Mouse (Mus musculus): Measurements from ENCODE around the gene Cep70. TPM values are rescaled to one million over a fixed set of nuclear protein-coding genes. Genes with fewer than 3 reads are reported as not detected.

The Cep70 gene
- polyA plus RNA-seq, 1 experiment from 2014 or later, result 34.7 TPM

GRCm38 (mm10) chr9:99325208-99325929 lies 82.2 kb downstream of the Cep70 start:
- Histone ChIP-seq H3K36me3 (no peaks in the 10 kb centered on the region), H3K4me1 (0 out of 2 replicates have a peak, but pooled peaks cover 17% of the 10 kb centered on the region), H3K4me3 (no peak overlapping the region), H3K9ac (no peak overlapping the region), H3K9me3 (no peaks in the 10 kb centered on the region), H3K27me3 (no peaks in the 10 kb centered on the region), H3K4me2 (no peak overlapping the region), H3K27ac (no peak overlapping the region; the same call in 1 of the 2 replicates)
- ATAC-seq (ENCODE audit: borderline replicate concordance, extremely low read depth, low FRiP score, low TSS enrichment), result peak; percentile 48; the same call in 1 of the 2 replicates
- 58% methylated on average over 7 of the region's 7 CpGs for WGBS

- Histone ChIP-seq H3K4me3 (no peak overlapping the region), H3K9me3 (no peaks in the 10 kb centered on the region), H3K4me2 (no peak overlapping the region), H3K27ac (no peak overlapping the region), H3K9ac (no peak overlapping the region), H3K4me1 (0 out of 2 replicates have a peak, but pooled peaks cover 17% of the 10 kb centered on the region), H3K27me3 (no peaks in the 10 kb centered on the region), H3K36me3 (no peaks in the 10 kb centered on the region)
- WGBS, result 73% methylated on average over 4 of the region's 4 CpGs
- no peak for ATAC-seq (ENCODE audit: borderline replicate concordance, extremely low read depth, low FRiP score, low TSS enrichment)
These were observed 82.8 kb downstream of the Cep70 start for GRCm38 (mm10) chr9:99325961-99326360.

- no peak for ATAC-seq (ENCODE audit: borderline replicate concordance, extremely low read depth, low FRiP score, low TSS enrichment)
- Histone ChIP-seq H3K4me1 (0 out of 2 replicates have a peak, but pooled peaks cover 17% of the 10 kb centered on the region), H3K9ac (no peak overlapping the region), H3K27me3 (no peaks in the 10 kb centered on the region), H3K9me3 (no peaks in the 10 kb centered on the region), H3K4me3 (no peak overlapping the region), H3K36me3 (no peaks in the 10 kb centered on the region), H3K27ac (no peak overlapping the region), H3K4me2 (no peak overlapping the region)
- 30% methylated on average over 4 of the region's 4 CpGs for WGBS
These were observed 83.7 kb downstream of the Cep70 start for GRCm38 (mm10) chr9:99326881-99327280.

DNA sequence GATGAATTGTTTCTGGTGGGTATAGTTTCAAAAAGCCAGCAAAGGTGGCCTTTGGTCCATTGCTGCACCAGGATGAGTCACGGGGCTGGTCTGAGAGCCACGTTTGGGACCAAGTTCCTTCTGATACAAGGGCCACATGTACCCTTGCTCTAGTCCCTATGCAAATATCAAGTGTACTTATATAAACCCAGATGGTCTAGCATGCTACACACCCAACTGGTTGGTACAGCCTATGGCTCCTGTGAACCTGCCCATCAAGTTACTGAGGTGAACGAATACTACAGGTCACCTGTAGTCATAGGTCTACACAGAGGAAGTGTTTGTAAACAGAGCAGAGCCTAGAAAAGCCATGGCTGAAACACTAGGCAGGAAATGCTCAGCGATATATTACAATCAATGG lies 93.4 kb downstream of the Cep70 start:
- no peaks in the 10 kb centered on the region for H3K9me3 ChIP-seq
- no peak overlapping the region for H3K9ac ChIP-seq
- no peak for ATAC-seq (ENCODE audit: borderline replicate concordance, extremely low read depth, low FRiP score, low TSS enrichment)
- H3K4me2 ChIP-seq, result no peak overlapping the region
- no peak overlapping the region for H3K27ac ChIP-seq
- H3K27me3 ChIP-seq, result no peaks in the 10 kb centered on the region
- H3K4me3 ChIP-seq, result no peak overlapping the region
- H3K4me1 ChIP-seq, result no peaks in the 10 kb centered on the region
- H3K36me3 ChIP-seq, result no peaks in the 10 kb centered on the region
- WGBS, result 74% methylated on average over 4 of the region's 4 CpGs

DNA sequence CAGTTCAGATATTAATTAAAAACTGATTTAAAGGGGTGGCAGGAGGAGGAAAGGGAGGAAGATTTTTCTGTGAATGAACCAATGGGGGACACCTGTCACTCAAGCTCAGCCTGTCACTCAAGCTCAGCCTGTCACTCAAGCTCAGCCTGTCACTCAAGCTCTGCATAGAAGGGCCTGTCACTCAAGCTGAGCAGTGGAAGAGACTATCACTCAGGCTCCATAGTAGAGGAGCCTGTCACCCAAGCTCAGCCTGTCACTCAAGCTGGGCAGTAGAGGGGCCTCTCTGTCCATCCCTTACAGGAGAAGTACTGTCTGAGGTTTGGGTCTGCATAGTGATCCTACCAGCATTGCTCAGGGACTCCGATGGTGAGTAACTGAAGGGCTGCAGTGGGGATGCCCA lies 95.1 kb downstream of the Cep70 start:
- H3K4me3 ChIP-seq, result no peak overlapping the region
- 100% methylated on average over 1 of the region's 1 CpGs for WGBS
- ATAC-seq (ENCODE audit: borderline replicate concordance, extremely low read depth, low FRiP score, low TSS enrichment), result no peak
- H3K27ac ChIP-seq, result no peak overlapping the region
- H3K4me2 ChIP-seq, result no peak overlapping the region
- H3K36me3 ChIP-seq, result no peaks in the 10 kb centered on the region
- H3K9me3 ChIP-seq, result no peaks in the 10 kb centered on the region
- no peaks in the 10 kb centered on the region for H3K27me3 ChIP-seq
- H3K4me1 ChIP-seq, result no peaks in the 10 kb centered on the region
- no peak overlapping the region for H3K9ac ChIP-seq

DNA sequence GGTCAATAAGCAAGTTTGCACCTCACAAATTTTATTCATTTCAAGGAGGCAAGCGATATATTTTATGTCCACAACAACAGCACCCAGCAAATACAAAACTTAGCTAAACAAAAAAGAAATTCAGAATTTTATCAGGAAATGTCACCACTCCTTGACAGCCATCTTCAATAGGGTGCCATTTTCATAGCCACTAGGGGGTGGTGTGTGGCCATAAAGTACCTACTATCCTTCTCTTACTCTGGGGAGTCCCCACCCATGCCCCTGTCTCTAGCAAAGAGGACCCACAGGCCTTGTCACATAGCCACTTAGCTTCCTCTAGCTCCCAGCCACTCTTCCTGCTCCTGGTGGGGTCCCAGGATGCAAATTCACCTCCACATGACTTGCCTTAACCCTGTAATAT lies 96.0 kb downstream of the Cep70 start:
- Histone ChIP-seq H3K4me3 (no peak overlapping the region), H3K4me2 (no peak overlapping the region), H3K4me1 (no peaks in the 10 kb centered on the region), H3K27me3 (no peaks in the 10 kb centered on the region), H3K9me3 (no peaks in the 10 kb centered on the region), H3K9ac (no peak overlapping the region), H3K27ac (no peak overlapping the region), H3K36me3 (no peaks in the 10 kb centered on the region)
- WGBS, result 79% methylated on average over 1 of the region's 1 CpGs
- no peak for ATAC-seq (ENCODE audit: borderline replicate concordance, extremely low read depth, low FRiP score, low TSS enrichment)

DNA sequence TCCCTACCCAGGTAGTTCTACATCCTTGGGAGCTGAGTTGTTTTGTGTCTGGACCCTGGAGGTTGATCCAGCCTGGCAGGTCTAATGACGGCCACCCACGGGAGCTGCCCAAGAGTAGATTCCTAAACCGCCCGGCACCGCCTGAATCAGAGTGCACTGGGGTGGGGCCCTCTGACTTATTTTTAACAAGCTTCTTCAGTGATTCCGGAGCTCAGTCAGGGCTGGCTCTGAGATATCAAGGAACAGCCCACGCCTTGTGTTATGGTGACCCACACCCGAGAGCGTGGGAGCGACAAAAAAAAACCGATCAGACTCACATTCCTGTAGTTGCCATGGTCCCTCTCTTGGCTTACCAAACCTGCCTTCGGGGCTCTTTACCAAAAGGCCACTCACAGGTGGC lies 97.0 kb downstream of the Cep70 start:
- no peak overlapping the region for H3K27ac ChIP-seq
- ATAC-seq (ENCODE audit: borderline replicate concordance, extremely low read depth, low FRiP score, low TSS enrichment), result no peak
- no peak overlapping the region for H3K4me2 ChIP-seq
- 77% methylated on average over 12 of the region's 12 CpGs for WGBS
- 0 out of 2 replicates have a peak, but pooled peaks cover under 1% of the 10 kb centered on the region for H3K4me1 ChIP-seq
- no peak overlapping the region for H3K9ac ChIP-seq
- H3K9me3 ChIP-seq, result no peaks in the 10 kb centered on the region
- H3K4me3 ChIP-seq, result no peak overlapping the region
- H3K36me3 ChIP-seq, result no peaks in the 10 kb centered on the region
- H3K27me3 ChIP-seq, result no peaks in the 10 kb centered on the region

DNA sequence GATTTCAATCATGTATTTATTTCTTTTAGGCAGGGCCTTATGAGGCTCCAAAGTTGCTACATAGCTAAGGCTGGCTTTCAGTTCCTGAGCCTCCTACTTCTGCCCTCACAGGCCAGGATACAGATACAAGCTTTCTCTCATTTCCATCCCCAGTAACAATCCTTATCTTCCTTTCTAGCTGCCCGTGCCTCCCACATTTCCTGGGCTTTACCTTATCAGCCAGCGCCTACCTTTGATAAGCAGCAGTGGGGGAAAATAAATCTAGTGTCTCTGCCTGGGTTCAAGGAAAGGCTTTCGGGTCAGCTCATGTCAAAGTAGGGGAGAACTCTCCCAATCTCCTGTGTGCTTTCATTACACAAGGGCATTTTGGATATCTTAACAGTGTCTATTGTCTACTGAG lies 98.4 kb downstream of the Cep70 start:
- Histone ChIP-seq H3K9ac (no peak overlapping the region), H3K4me1 (peaks cover 3% of the 10 kb centered on the region; the same call in 1 of the 2 replicates), H3K27me3 (no peaks in the 10 kb centered on the region), H3K36me3 (no peaks in the 10 kb centered on the region), H3K4me3 (no peak overlapping the region), H3K4me2 (no peak overlapping the region), H3K9me3 (no peaks in the 10 kb centered on the region), H3K27ac (no peak overlapping the region)
- WGBS, result 23% methylated on average over 3 of the region's 3 CpGs
- no peak for ATAC-seq (ENCODE audit: borderline replicate concordance, extremely low read depth, low FRiP score, low TSS enrichment)

- no peak overlapping the region for H3K27ac ChIP-seq
- H3K4me2 ChIP-seq, result no peak overlapping the region
- ATAC-seq (ENCODE audit: borderline replicate concordance, extremely low read depth, low FRiP score, low TSS enrichment), result no peak
- 27% methylated on average over 4 of the region's 4 CpGs for WGBS
- H3K27me3 ChIP-seq, result no peaks in the 10 kb centered on the region
- no peaks in the 10 kb centered on the region for H3K9me3 ChIP-seq
- peaks cover 3% of the 10 kb centered on the region; the same call in 1 of the 2 replicates for H3K4me1 ChIP-seq
- H3K4me3 ChIP-seq, result no peak overlapping the region
- no peaks in the 10 kb centered on the region for H3K36me3 ChIP-seq
- no peak overlapping the region for H3K9ac ChIP-seq
These were observed 102.2 kb downstream of the Cep70 start for GRCm38 (mm10) chr9:99345351-99345792.

Other genes with a start within 250 kb of the Cep70 start
- gene Gm1123, start 207.7 kb upstream of the Cep70 start, polyA plus RNA-seq (2015; fragmentation: Nextera tagmentation; extraction: Ambion mirVana), result not detected in 2 replicates
- gene Pik3cb, start 102.7 kb upstream of the Cep70 start, polyA plus RNA-seq (2015; fragmentation: Nextera tagmentation; extraction: Ambion mirVana), result 1.5 and 1.6 TPM in 2 replicates
- not detected in 2 replicates for gene Faiml, start 6.1 kb upstream of the Cep70 start, polyA plus RNA-seq (2015; fragmentation: Nextera tagmentation; extraction: Ambion mirVana)
- 0.78 and 0.98 TPM in 2 replicates for gene Esyt3, start 115.2 kb downstream of the Cep70 start, polyA plus RNA-seq (2015; fragmentation: Nextera tagmentation; extraction: Ambion mirVana)
- gene Mras, start 194.0 kb downstream of the Cep70 start, polyA plus RNA-seq (2015; fragmentation: Nextera tagmentation; extraction: Ambion mirVana), result 12.5 and 13.9 TPM in 2 replicates
- gene Nme9, start 208.1 kb downstream of the Cep70 start, polyA plus RNA-seq (2015; fragmentation: Nextera tagmentation; extraction: Ambion mirVana), result 2.0 and 2.6 TPM in 2 replicates